Mouse (Mus musculus) cerebellum, adult 2 months (tissue): ENCODE measurements at regions not wholly inside any gene's neighbourhood (a gene's known extent, or its start where the extent isn't known, plus 50 kb on each side); places are given as distances from the start of the nearest gene placed in this dataset.

Experiments
- DNase-seq, 2 experiments: peaks; one replicate each; pipeline ENCODE4 v3.0.0; 2021
- H3K27ac ChIP-seq: fragments of 200-500 bp; 2 replicates; pipeline ENCODE4 v1.5.1; 2012; ENCODE audit warnings: low read length, control low read depth, inconsistent platforms; ENCODE audit not compliant: insufficient read depth
- H3K27me3 ChIP-seq: fragments of 200-500 bp; 2 replicates; pipeline ENCODE4 v1.6.1; 2012; ENCODE audit warnings: inconsistent platforms, mild to moderate bottlenecking, low read length, moderate library complexity; ENCODE audit not compliant: control insufficient read depth, insufficient read depth
- H3K4me1 ChIP-seq: fragments of 200-500 bp; 2 replicates; pipeline ENCODE4 v1.6.1; 2011; ENCODE audit warnings: low read length; ENCODE audit not compliant: control insufficient read depth, insufficient read depth
- H3K4me3 ChIP-seq: fragments of 200-500 bp; replicated peaks from 2 replicates; pipeline ENCODE3; 2011; ENCODE audit warnings: mild to moderate bottlenecking, low read depth, low read length, control low read depth; ENCODE audit not compliant: insufficient read depth
- CTCF ChIP-seq: fragments of 200-500 bp; IDR thresholded peaks from 2 replicates; pipeline ENCODE4 v1.5.1; 2011; ENCODE audit warnings: low read depth, mild to moderate bottlenecking, control low read depth, low read length, moderate library complexity, borderline replicate concordance; ENCODE audit not compliant: insufficient read depth
- POLR2A ChIP-seq: fragments of 200-500 bp; IDR thresholded peaks from 2 replicates; pipeline ENCODE4 v1.6.1; 2011; ENCODE audit warnings: low read length, control low read depth, borderline replicate concordance; ENCODE audit not compliant: insufficient read depth
- WGBS: fragments of 180-500 bp; shearing (Covaris S2); methylation state at CpG from one replicate; pipeline ENCODE4 v1.1.7; 2018; 5-methylcytosine and 5-hydroxymethylcytosine counted together

DNA sequence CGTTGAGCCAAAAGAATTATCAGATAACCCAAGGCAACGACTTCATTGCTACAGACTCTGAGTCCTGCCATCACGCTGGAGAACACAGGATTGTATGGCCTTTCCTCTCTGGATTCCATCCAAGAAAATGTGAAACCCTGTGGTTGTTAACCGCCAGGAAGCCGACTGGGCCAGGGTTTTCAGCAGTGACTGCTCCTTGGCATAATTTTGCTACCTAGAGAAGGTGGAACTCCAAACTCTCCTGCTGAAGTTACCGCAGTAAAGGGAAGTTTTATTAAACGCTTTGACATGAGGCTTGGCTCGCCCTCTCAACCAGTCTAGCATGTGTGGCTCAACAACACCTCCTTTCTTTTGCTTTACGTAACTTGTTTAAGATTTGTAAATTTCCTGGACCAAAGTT lies 116.9 kb downstream of the Wif1 start:
- TF ChIP-seq POLR2A (no peak), CTCF (no peak)
- 46% methylated on average over 9 of the region's 9 CpGs for WGBS

DNA sequence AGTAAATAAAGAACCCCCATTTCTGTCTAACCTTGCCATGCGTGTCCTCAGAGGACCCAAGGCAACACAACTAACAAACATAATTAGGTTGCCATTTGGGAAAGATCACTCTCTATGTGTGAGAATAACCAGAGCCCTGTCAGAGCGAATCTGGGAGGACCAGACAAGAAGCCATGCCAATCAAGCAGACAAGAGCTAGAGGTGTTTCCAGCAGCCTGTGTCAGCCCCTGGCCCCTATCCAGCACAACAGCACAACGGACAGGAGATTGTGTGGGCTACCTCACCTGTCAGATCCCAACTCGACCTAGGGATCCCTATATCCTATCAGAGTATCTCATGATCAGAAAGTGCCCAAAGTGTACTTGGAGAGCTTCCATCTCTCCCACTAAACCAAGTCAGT lies 119.9 kb downstream of the Wif1 start:
- no peaks in the 10 kb centered on the region for H3K27me3 ChIP-seq
- H3K4me1 ChIP-seq = no peaks in the 10 kb centered on the region
- no peak for DNase-seq
- H3K4me3 ChIP-seq = no peak overlapping the region
- 48% methylated on average over 4 of the region's 4 CpGs for WGBS
- no peak for TF ChIP-seq CTCF
- no peak for TF ChIP-seq POLR2A
- H3K27ac ChIP-seq = no peak overlapping the region

More for the DNA sequence above, 116.9 kb downstream of the Wif1 start:
- Histone ChIP-seq H3K27me3 (no peaks in the 10 kb centered on the region), H3K4me3 (no peak overlapping the region), H3K27ac (no peak overlapping the region), H3K4me1 (no peaks in the 10 kb centered on the region)
- no peak for DNase-seq

DNA sequence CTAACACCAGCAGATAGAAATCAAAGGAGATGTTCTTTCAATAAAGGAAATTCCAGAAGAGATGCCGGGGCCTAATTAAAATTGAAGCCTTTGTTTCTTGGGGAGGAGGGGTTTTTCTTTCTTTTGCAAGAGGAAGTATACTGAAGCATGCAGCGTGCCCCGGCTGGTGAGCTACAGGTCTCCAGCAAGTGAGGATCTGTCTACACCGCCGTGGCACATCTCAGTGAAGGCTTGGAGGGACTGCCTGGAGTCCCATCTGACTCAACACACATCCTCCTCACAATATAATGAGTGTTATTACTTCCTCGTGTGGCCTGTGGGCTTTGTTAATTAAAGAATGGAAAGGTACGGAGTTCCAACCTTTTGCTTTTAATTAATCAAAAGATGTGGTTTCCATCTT lies 126.7 kb downstream of the Wif1 start:
- DNase-seq = no peak
- TF ChIP-seq CTCF = no peak
- TF ChIP-seq POLR2A = no peak
- no peaks in the 10 kb centered on the region for H3K4me1 ChIP-seq
- 62% methylated on average over 7 of the region's 7 CpGs for whole genome bisulfite sequencing
- H3K27me3 ChIP-seq = no peaks in the 10 kb centered on the region
- H3K27ac ChIP-seq = no peak overlapping the region
- no peak overlapping the region for H3K4me3 ChIP-seq

DNA sequence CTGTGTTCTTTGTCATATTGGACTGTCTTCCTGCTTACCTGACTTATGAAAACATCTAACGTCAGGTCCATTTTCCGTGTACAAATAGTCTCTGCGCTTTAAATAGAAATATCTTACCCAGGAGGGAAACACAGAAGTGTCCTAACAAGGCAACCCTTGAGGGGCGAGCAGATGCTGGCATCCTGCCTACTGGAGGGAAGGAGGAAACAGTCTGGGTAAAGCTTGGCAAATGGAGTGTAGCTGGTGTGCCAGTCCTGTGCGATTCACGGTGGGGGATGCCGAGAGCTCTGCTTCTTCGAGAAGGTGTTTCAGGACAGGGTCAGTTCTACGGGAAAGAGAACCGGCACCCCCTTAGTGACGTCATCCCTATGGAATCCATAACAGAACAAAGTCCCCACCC lies 127.4 kb downstream of the Wif1 start:
- H3K27ac ChIP-seq = no peak overlapping the region
- TF ChIP-seq CTCF = no peak
- TF ChIP-seq POLR2A = no peak
- 2% methylated on average over 11 of the region's 11 CpGs for WGBS
- no peaks in the 10 kb centered on the region for H3K4me1 ChIP-seq
- H3K4me3 ChIP-seq = no peak overlapping the region
- DNase-seq = no peak
- H3K27me3 ChIP-seq = no peaks in the 10 kb centered on the region

DNA sequence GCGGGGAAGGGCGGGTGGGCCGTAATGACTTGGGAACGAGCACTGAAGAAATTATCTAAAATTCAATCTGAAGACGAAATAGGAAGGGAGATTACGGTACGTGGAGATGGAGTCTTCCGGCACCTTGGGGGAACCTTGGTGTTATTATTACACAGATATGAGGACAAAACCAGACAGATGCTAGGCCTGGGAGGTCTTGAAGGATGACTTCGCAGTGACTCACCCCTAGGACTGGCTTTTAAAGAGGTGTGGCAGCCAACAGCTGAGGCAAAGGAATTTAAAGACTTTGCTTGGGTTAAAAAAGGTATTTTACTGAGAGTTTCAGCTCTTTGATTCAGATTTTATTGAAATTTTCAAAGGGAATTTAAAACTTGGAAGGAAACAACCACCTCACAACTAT lies 140.3 kb downstream of the Wif1 start:
- no peaks in the 10 kb centered on the region for H3K27me3 ChIP-seq
- TF ChIP-seq POLR2A (no peak), CTCF (no peak)

DNA sequence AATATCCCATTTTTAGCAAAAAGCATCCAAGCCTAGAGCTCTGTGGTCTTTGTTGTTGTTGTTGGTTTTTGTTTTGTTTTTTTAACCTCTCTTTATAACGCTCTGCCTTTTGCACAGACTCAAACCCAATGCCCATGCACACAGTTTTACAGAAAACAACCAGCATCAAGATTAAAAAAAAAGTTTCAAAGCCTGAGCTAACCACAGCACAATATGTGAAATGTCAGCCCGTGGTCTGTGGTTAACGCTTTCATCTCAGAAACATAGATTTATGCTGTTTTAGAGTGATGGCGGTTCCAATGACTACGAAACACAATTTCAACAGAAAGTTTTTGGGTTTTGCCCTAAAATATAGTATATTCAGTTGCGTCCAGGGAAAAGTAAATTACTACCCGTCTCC lies 155.4 kb downstream of the Wif1 start:
- whole genome bisulfite sequencing = 97% methylated on average over 7 of the region's 7 CpGs
- no peak overlapping the region for H3K4me3 ChIP-seq
- DNase-seq = no peak
- H3K4me1 ChIP-seq = no peaks in the 10 kb centered on the region
- TF ChIP-seq POLR2A = no peak
- no peak for TF ChIP-seq CTCF
- H3K27me3 ChIP-seq = no peaks in the 10 kb centered on the region
- no peak overlapping the region for H3K27ac ChIP-seq

More for the DNA sequence above, 140.3 kb downstream of the Wif1 start:
- no peak overlapping the region for H3K4me3 ChIP-seq
- no peak overlapping the region for H3K27ac ChIP-seq
- DNase-seq = no peak
- no peaks in the 10 kb centered on the region for H3K4me1 ChIP-seq
- 91% methylated on average over 9 of the region's 9 CpGs for WGBS

DNA sequence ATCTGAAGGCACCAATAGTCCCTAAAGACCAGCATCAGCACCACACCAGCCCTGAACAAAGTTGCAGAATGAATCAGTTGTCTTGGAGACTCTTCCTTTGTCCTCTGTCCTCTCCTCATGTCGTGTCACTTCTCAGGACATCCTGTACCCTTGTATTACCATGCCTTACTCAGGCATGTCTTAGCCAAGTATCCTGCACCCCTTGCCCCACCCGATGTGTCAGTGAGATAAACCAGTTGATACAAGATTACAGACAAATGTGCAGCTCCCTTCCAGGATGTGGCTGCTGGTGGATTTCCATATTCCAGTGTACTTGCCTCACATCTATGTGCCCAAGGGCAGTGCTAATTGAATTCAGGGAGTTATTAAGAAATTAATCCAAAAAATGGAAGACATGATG lies 151.8 kb downstream of the Tbc1d30 start:
- no peak for TF ChIP-seq CTCF
- TF ChIP-seq POLR2A = no peak
- no peak for DNase-seq
- no peaks in the 10 kb centered on the region; the same call in 1 of the 2 replicates for H3K27me3 ChIP-seq
- no peak overlapping the region for H3K27ac ChIP-seq
- H3K4me1 ChIP-seq = no peaks in the 10 kb centered on the region
- H3K4me3 ChIP-seq = no peak overlapping the region
- whole genome bisulfite sequencing = 72% methylated on average over 2 of the region's 2 CpGs

DNA sequence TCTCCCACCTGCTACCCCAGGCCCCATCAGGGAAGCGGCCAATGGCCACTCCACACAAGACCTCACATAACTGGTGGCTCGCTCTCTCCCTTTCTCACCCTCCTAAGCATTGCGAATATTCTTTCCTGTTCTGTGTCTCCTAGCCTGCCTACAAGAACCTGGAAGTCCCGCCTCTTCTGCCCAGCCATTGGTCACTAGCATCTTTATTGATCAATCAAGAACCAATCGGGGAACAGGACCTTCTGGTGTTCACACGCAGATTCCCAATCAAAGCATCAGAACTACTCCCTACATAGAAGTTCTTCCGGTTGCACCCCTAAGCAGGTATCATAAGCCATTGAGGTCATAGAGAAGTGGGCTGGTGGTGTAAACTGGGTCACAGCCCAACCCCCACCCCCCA lies 148.5 kb downstream of the Tbc1d30 start:
- 95% methylated on average over 7 of the region's 7 CpGs for WGBS
- no peaks in the 10 kb centered on the region for H3K4me1 ChIP-seq
- H3K4me3 ChIP-seq = no peak overlapping the region
- H3K27me3 ChIP-seq = no peaks in the 10 kb centered on the region; the same call in 1 of the 2 replicates
- no peak overlapping the region for H3K27ac ChIP-seq
- no peak for DNase-seq
- TF ChIP-seq POLR2A = no peak
- no peak for TF ChIP-seq CTCF
